Mouse (Mus musculus): ENCODE measurements around the gene Hoxb7.

Hoxb7 gene

GRCm38 (mm10) chr11:96285771-96286738 is at the start of gene Hoxb7:
Hoxb7 (plus strand) TSS chr11:96286623.
- in situ Hi-C loops (cut with MboI, MseI) = loop anchor here (5.0 kb wide), 1 partner anchor 576 kb away; no protein-coding TSS in a partner anchor

- in situ Hi-C loops (cut with MboI, MseI) = loop anchor here (25.0 kb wide), 1 partner anchor 253 kb away; no protein-coding TSS in a partner anchor
Observed at GRCm38 (mm10) chr11:96240211-96240610, 46.2 kb upstream of the Hoxb7 start.

GRCm38 (mm10) chr11:96250901-96251300 is 35.5 kb upstream of the Hoxb7 start:
- in situ Hi-C loops (cut with MboI, MseI) = no loop called here

- in situ Hi-C loops (cut with MboI, MseI) = no loop called here
Observed at GRCm38 (mm10) chr11:96251480-96252031, 34.9 kb upstream of the Hoxb7 start.

- in situ Hi-C loops (cut with MboI, MseI) = no loop called here
Observed at GRCm38 (mm10) chr11:96252541-96253120, 33.8 kb upstream of the Hoxb7 start.

- in situ Hi-C loops (cut with MboI, MseI) = no loop called here
Observed at GRCm38 (mm10) chr11:96254221-96254620, 32.2 kb upstream of the Hoxb7 start.

- in situ Hi-C loops (cut with MboI, MseI) = no loop called here
Observed at GRCm38 (mm10) chr11:96255111-96255995, 31.1 kb upstream of the Hoxb7 start.

- in situ Hi-C loops (cut with MboI, MseI) = no loop called here
Observed at GRCm38 (mm10) chr11:96255996-96256445, 30.4 kb upstream of the Hoxb7 start.

GRCm38 (mm10) chr11:96257141-96257540 is 29.3 kb upstream of the Hoxb7 start:
- in situ Hi-C loops (cut with MboI, MseI) = no loop called here

- in situ Hi-C loops (cut with MboI, MseI) = no loop called here
Observed at GRCm38 (mm10) chr11:96259038-96259437, 27.4 kb upstream of the Hoxb7 start.

GRCm38 (mm10) chr11:96259511-96259910 is 26.9 kb upstream of the Hoxb7 start:
- in situ Hi-C loops (cut with MboI, MseI) = no loop called here

GRCm38 (mm10) chr11:96260310-96260970 is 26.0 kb upstream of the Hoxb7 start:
- in situ Hi-C loops (cut with MboI, MseI) = no loop called here

- in situ Hi-C loops (cut with MboI, MseI) = no loop called here
Observed at GRCm38 (mm10) chr11:96261323-96261890, 25.0 kb upstream of the Hoxb7 start.

- in situ Hi-C loops (cut with MboI, MseI) = no loop called here
Observed at GRCm38 (mm10) chr11:96262262-96262830, 24.1 kb upstream of the Hoxb7 start.

- in situ Hi-C loops (cut with MboI, MseI) = no loop called here
Observed at GRCm38 (mm10) chr11:96263636-96264389, 22.6 kb upstream of the Hoxb7 start.

- in situ Hi-C loops (cut with MboI, MseI) = loop anchor here (5.0 kb wide), 1 partner anchor 493 kb away; no protein-coding TSS in a partner anchor
Observed at GRCm38 (mm10) chr11:96264390-96265020, 21.9 kb upstream of the Hoxb7 start.

GRCm38 (mm10) chr11:96265954-96266353 is 20.5 kb upstream of the Hoxb7 start:
- in situ Hi-C loops (cut with MboI, MseI) = loop anchor here (5.0 kb wide), 1 partner anchor 491 kb away; no protein-coding TSS in a partner anchor
